ENCODE assay signal across 15 mouse cellular contexts in genomic region chr17:25945517-25946155, GRCm38 (mm10). TPM values are rescaled to one million over a fixed set of nuclear protein-coding genes. Genes with fewer than 3 reads are reported as not detected.
DNase-seq lines count a peak whose midpoint lies in the region; ATAC-seq lines count a peak whose summit lies in the region.
"Had no signal": no experiment of that assay in that cellular context is flagged by ENCODE, and none has a peak within 500 bp of the region (broad histone marks: within the 10 kb centered on the region; RNA-seq: fewer than 3 reads in every experiment).

No protein-coding gene starts in this region.

- intact Hi-C loops in heart, postnatal 14 days (cut with DNase I) = no loop called here

- H3K27ac ChIP-seq in heart, embryonic 12.5 days (ENCODE audit: poor library complexity, severe bottlenecking) = no peak overlapping the region
- H3K27ac ChIP-seq: embryonic facial prominence, embryonic 12.5 days; neural tube, embryonic 13.5 days had no signal

- WGBS in heart, embryonic 12.5 days = 62% methylated on average over 9 of the region's 9 CpGs

- H3K36me3 ChIP-seq in heart, embryonic 12.5 days = no peaks in the 10 kb centered on the region
- H3K36me3 ChIP-seq: embryonic facial prominence, embryonic 12.5 days; neural tube, embryonic 13.5 days had no signal

- peaks cover 16% of the 10 kb centered on the region for H3K27me3 ChIP-seq in heart, embryonic 12.5 days (replicated peaks)

- peaks cover 9% of the 10 kb centered on the region for H3K4me1 ChIP-seq in heart, embryonic 12.5 days (replicated peaks)

- no peak overlapping the region for H3K9ac ChIP-seq in heart, embryonic 12.5 days
- H3K9ac ChIP-seq: embryonic facial prominence, embryonic 12.5 days; neural tube, embryonic 13.5 days had no signal

- H3K4me3 ChIP-seq in heart, embryonic 12.5 days = no peak overlapping the region
- H3K4me3 ChIP-seq: embryonic facial prominence, embryonic 12.5 days; neural tube, embryonic 13.5 days had no signal

- ATAC-seq in heart, embryonic 12.5 days (ENCODE audit: insufficient number of reproducible peaks, low FRiP score) = no peak
- no peak for ATAC-seq in megakaryocyte, adult 5-6 weeks (ENCODE audit: poor library complexity, severe bottlenecking)

- no peaks in the 10 kb centered on the region for H3K9me3 ChIP-seq in heart, embryonic 12.5 days (replicated peaks)
- H3K9me3 ChIP-seq: embryonic facial prominence, embryonic 12.5 days; neural tube, embryonic 13.5 days had no signal

- no peak overlapping the region for H3K4me2 ChIP-seq in heart, embryonic 12.5 days
- H3K4me2 ChIP-seq: embryonic facial prominence, embryonic 12.5 days; neural tube, embryonic 13.5 days had no signal

- peak; percentile 96 for DNase-seq in heart, adult 11 months
- DNase-seq in adrenal gland, postnatal 14 days = peak; percentile 65
- peak; percentile 33 to 55 for DNase-seq in heart, postnatal 14 days
- peak; percentile 56 to 72 for DNase-seq in kidney, postnatal 4 days
- DNase-seq in thymus, adult 18-20 months = no peak
- DNase-seq in thymus, postnatal 4 days = no peak
- DNase-seq: cerebellum, adult 2 months had no signal

RNA-seq across cellular contexts. Expression of gene Nhlrc4, which starts 0.9 kb away (rescaled TPM):
- 0.36 and 1.2 TPM in 2 replicates for polyA plus RNA-seq in heart, embryonic 12.5 days (2016; fragmentation: Nextera tagmentation; extraction: Ambion mirVana)
- 0.15 TPM in 1 of 2 replicates, not detected in the other for total RNA-seq in adrenal gland, postnatal 14 days (2021)
- under 1 TPM in 1 of 2 experiments, not detected in 1; 0.17 TPM for total RNA-seq in heart, postnatal 14 days (2021)
- total RNA-seq in megakaryocyte, adult 5-6 weeks (2015) = not detected in 2 replicates
- total RNA-seq in megakaryocyte, adult 5-6 weeks (2017) = not detected in 2 replicates
- total RNA-seq: CH12.LX; megakaryocyte progenitor cell, adult 5-6 weeks had no signal
- polyA plus RNA-seq: intestine, embryonic 14.5 days; neural tube, embryonic 13.5 days; small intestine, adult 2 months had no signal

RNA-seq across cellular contexts. Expression of gene Pigq, which starts 0.9 kb away (rescaled TPM):
- polyA plus RNA-seq in heart, embryonic 12.5 days (2016; fragmentation: Nextera tagmentation; extraction: Ambion mirVana) = 69.8 and 72.1 TPM in 2 replicates
- total RNA-seq in adrenal gland, postnatal 14 days (2021) = 112 and 122 TPM in 2 replicates
- 10 to 100 TPM; 60.6 to 62.7 TPM for total RNA-seq in heart, postnatal 14 days (2021)
- total RNA-seq in megakaryocyte, adult 5-6 weeks (2015) = 44.2 and 45.2 TPM in 2 replicates
- 33.8 and 36.5 TPM in 2 replicates for total RNA-seq in megakaryocyte, adult 5-6 weeks (2017)

RNA-seq across cellular contexts. Expression of gene A930017K11Rik, which starts 6.7 kb away (rescaled TPM):
- polyA plus RNA-seq in heart, embryonic 12.5 days (2016; fragmentation: Nextera tagmentation; extraction: Ambion mirVana) = 0.08 and 0.17 TPM in 2 replicates
- total RNA-seq in adrenal gland, postnatal 14 days (2021) = not detected in 2 replicates
- not detected for total RNA-seq in heart, postnatal 14 days (2021)
- not detected in 2 replicates for total RNA-seq in megakaryocyte, adult 5-6 weeks (2015)
- not detected in 2 replicates for total RNA-seq in megakaryocyte, adult 5-6 weeks (2017)
- total RNA-seq: CH12.LX; megakaryocyte progenitor cell, adult 5-6 weeks had no signal
- polyA plus RNA-seq: small intestine, adult 2 months had no signal

RNA-seq across cellular contexts. Expression of gene Rab40c, which starts 26.1 kb away (rescaled TPM):
- polyA plus RNA-seq in heart, embryonic 12.5 days (2016; fragmentation: Nextera tagmentation; extraction: Ambion mirVana) = 17.1 and 18.1 TPM in 2 replicates
- total RNA-seq in adrenal gland, postnatal 14 days (2021) = 19.8 and 20.9 TPM in 2 replicates
- 10 to 100 TPM; 14.4 to 20.0 TPM for total RNA-seq in heart, postnatal 14 days (2021)
- total RNA-seq in megakaryocyte, adult 5-6 weeks (2015) = 7.9 and 12.8 TPM in 2 replicates
- 9.1 and 16.1 TPM in 2 replicates for total RNA-seq in megakaryocyte, adult 5-6 weeks (2017)

RNA-seq across cellular contexts. Expression of gene Capn15, which starts 40.0 kb away (rescaled TPM):
- polyA plus RNA-seq in heart, embryonic 12.5 days (2016; fragmentation: Nextera tagmentation; extraction: Ambion mirVana) = 16.9 and 18.0 TPM in 2 replicates
- total RNA-seq in adrenal gland, postnatal 14 days (2021) = 18.8 and 23.8 TPM in 2 replicates
- total RNA-seq in heart, postnatal 14 days (2021) = 10 to 100 TPM; 11.4 to 13.1 TPM
- 9.1 and 10.4 TPM in 2 replicates for total RNA-seq in megakaryocyte, adult 5-6 weeks (2015)
- total RNA-seq in megakaryocyte, adult 5-6 weeks (2017) = 3.5 and 3.7 TPM in 2 replicates

Comparison
In these comparisons a context has a peak if more than half of its experiments do, and no peak if none do; other contexts are left out.
1. DNase-seq: peak in heart, adult 11 months (single experiment), adrenal gland, postnatal 14 days (single experiment), heart, postnatal 14 days (2 of 2) and kidney, postnatal 4 days (2 of 2); none in thymus, adult 18-20 months (0 of 2) and thymus, postnatal 4 days (single experiment).